Mouse (Mus musculus) lung, postnatal 10 days (tissue): ENCODE data around the gene Gm21680.
"Not testable (repeated sequence)": the region's sequence is repeated elsewhere in the genome, so short reads cannot be mapped to it uniquely, and the experiment has no call there.

Experiments used
- DNase-seq: peaks from one replicate; pipeline ENCODE4 v3.0.0; 2021

Gm21680 gene

GRCm38 (mm10) chr5:25972563-25972962 is at the start of gene Gm21680:
Gene Gm21680, minus strand, starts transcription at chr5:25972663.
- DNase-seq = not testable (repeated sequence)

GRCm38 (mm10) chr5:26007697-26008096 is 35.2 kb upstream of the Gm21680 start:
- DNase-seq = not testable (repeated sequence)

GRCm38 (mm10) chr5:26006937-26007695 is 34.7 kb upstream of the Gm21680 start:
- DNase-seq = peak; percentile 1

- not testable (repeated sequence) for DNase-seq
Measured at GRCm38 (mm10) chr5:26004698-26005097, 32.2 kb upstream of the Gm21680 start, which contains the start of gene Gm1979. Gene Gm1979, minus strand, starts transcription at chr5:26004798.

GRCm38 (mm10) chr5:25988550-25988949 is 16.1 kb upstream of the Gm21680 start, which contains the start of gene Gm21698:
Gene Gm21698, minus strand, starts transcription at chr5:25988650.
- not testable (repeated sequence) for DNase-seq

- DNase-seq = not testable (repeated sequence)
Measured at GRCm38 (mm10) chr5:25957050-25957449, 15.4 kb downstream of the Gm21680 start.

- DNase-seq = not testable (repeated sequence)
Measured at GRCm38 (mm10) chr5:25956611-25957010, 15.9 kb downstream of the Gm21680 start.

GRCm38 (mm10) chr5:25954317-25954716 is 18.1 kb downstream of the Gm21680 start, which contains the start of gene Gm21671:
Gene Gm21671, minus strand, starts transcription at chr5:25954417.
- DNase-seq = not testable (repeated sequence)

GRCm38 (mm10) chr5:25945391-25945790 is 27.1 kb downstream of the Gm21680 start:
- DNase-seq = not testable (repeated sequence)

GRCm38 (mm10) chr5:25942281-25942680 is 30.2 kb downstream of the Gm21680 start, which contains the start of gene Gm21663:
Gene Gm21663, minus strand, starts transcription at chr5:25942381.
- DNase-seq = not testable (repeated sequence)
